Mouse (Mus musculus) embryonic facial prominence, embryonic 11.5 days (tissue): ENCODE data around the gene Has3. TPM values are rescaled to one million over a fixed set of nuclear protein-coding genes. Genes with fewer than 3 reads are reported as not detected.
"Not testable (repeated sequence)": the region's sequence is repeated elsewhere in the genome, so short reads cannot be mapped to it uniquely, and the experiment has no call there.

Source experiments
- ATAC-seq: fragments of 200-750 bp; cut with Nextera tagmentation; replicated peaks from 2 replicates; pipeline ENCODE4 v1.8.0; 2017; ENCODE audit warnings: low read depth; ENCODE audit not compliant: insufficient number of reproducible peaks, low FRiP score, low TSS enrichment
- DNase-seq: peaks from one replicate; pipeline ENCODE4 v3.0.0-alpha.2; 2015; ENCODE audit warnings: low spot score
- H3K27ac ChIP-seq: fragments of 300-500 bp; sonication (generic); replicated peaks from 2 replicates; pipeline ENCODE4 v1.5.1; 2014; ENCODE audit warnings: mild to moderate bottlenecking, low read depth, low read length, control low read depth
- H3K27me3 ChIP-seq: fragments of 300-500 bp; sonication (generic); 2 replicates; pipeline ENCODE4 v1.6.1; 2014; ENCODE audit warnings: mild to moderate bottlenecking, low read length, moderate library complexity, mixed read lengths; ENCODE audit not compliant: control insufficient read depth, insufficient read depth
- H3K36me3 ChIP-seq: fragments of 300-500 bp; sonication (generic); replicated peaks from 2 replicates; pipeline ENCODE4 v1.6.1; 2014; ENCODE audit warnings: low read depth, mild to moderate bottlenecking, low read length, moderate library complexity, mixed read lengths; ENCODE audit not compliant: control insufficient read depth, insufficient read depth
- H3K4me1 ChIP-seq: fragments of 300-500 bp; sonication (generic); 2 replicates; pipeline ENCODE4 v1.6.1; 2014; ENCODE audit warnings: low read length, mixed read lengths; ENCODE audit not compliant: control insufficient read depth, insufficient read depth
- H3K4me2 ChIP-seq: fragments of 300-500 bp; sonication (generic); 2 replicates; pipeline ENCODE4 v1.6.1; 2014; ENCODE audit warnings: low read depth, mild to moderate bottlenecking, control low read depth, low read length, moderate library complexity
- H3K4me3 ChIP-seq: fragments of 300-500 bp; sonication (generic); 2 replicates; pipeline ENCODE4 v1.5.1; 2014; ENCODE audit warnings: low read depth, low read length, control low read depth
- H3K9ac ChIP-seq: fragments of 300-500 bp; sonication (generic); replicated peaks from 2 replicates; pipeline ENCODE4 v1.6.1; 2014; ENCODE audit warnings: mild to moderate bottlenecking, control low read depth, low read length
- H3K9me3 ChIP-seq: fragments of 300-500 bp; sonication (generic); replicated peaks from 2 replicates; pipeline ENCODE4 v1.6.1; 2016; ENCODE audit warnings: mild to moderate bottlenecking, low read length, inconsistent platforms, mixed read lengths; ENCODE audit not compliant: control insufficient read depth
- WGBS: fragments of 180-500 bp; shearing (Covaris S2); extraction: QIAGEN DNeasy Blood & Tissue Kit; methylation state at CpG from one replicate; pipeline ENCODE4 v1.1.7; 2014; 5-methylcytosine and 5-hydroxymethylcytosine counted together
- polyA plus RNA-seq: library from polyadenylated mRNA; unstranded; fragments of >200 nt; fragmentation: Nextera tagmentation; extraction: Ambion mirVana; gene quantifications from 2 replicates; pipeline ENCODE4 v1.2.1, GENCODE M21; 2014

Has3 gene
- polyA plus RNA-seq, 1 experiment from 2014 or later, result 0.31 TPM

DNA sequence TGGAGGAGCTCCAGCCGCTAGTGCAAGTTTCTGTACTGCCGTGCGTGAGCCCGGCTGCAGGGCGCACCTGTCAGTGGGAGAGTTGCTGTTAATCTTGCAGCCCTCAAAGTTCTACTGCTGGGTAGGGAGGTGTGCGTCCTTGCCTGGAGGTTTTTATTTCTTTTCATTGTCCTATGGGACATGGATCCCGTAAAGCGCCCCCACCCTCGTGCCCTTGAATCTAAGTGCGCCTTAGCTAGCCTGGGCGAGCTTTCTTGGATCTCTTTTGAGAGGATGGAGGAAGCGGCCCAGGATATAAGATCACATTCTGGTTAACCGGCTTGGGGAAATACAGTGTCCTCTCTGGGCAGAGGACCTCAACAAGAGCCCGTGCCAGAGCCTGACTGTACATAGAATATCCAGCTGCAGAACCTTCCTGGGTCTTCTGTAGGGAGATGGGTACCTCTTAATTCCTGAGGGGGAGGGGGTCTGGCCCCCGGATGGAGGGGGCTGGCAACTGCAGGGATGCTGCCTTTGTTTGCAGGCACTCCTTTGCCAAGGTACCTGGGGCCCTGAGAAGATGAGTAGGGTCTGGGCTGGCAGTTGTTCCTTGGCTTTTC is 1.4 kb downstream of the Has3 start:
- Histone ChIP-seq H3K9ac (peak overlapping the region; percentile 47), H3K27me3 (peaks cover 12% of the 10 kb centered on the region), H3K27ac (no peak overlapping the region), H3K4me1 (peaks cover 9% of the 10 kb centered on the region), H3K4me3 (peak overlapping the region; percentile 46), H3K9me3 (no peaks in the 10 kb centered on the region), H3K36me3 (no peaks in the 10 kb centered on the region), H3K4me2 (peak overlapping the region; percentile 95)
- WGBS, result 2% methylated on average over 15 of the region's 15 CpGs
- ATAC-seq (peak; percentile 42; the same call in 1 of the 2 replicates), DNase-seq (peak; percentile 42)

DNA sequence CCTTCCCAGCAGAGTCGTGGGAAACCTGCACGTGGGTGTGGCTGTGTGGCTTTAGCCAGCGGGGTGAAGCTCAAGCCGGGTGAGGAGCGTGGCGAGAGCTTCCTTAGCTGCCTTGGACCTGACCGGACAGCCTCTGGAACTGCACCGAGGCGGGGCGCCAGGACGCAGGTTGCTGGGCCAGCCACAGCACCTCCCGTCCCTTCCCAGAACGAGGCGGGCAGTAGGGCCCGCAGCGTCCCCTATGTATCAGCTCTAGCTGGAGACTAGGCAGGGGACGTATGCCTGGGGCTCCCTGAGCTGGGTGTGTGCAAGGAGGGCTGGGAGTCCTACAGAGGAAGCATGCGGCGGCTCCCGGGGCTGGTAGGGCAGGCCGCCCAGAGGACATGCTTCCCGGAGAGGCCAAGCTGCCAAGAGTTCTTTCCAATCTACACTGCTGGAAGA is 1.9 kb downstream of the Has3 start:
- Histone ChIP-seq H3K4me1 (peaks cover 9% of the 10 kb centered on the region), H3K36me3 (no peaks in the 10 kb centered on the region), H3K27ac (no peak overlapping the region), H3K9me3 (no peaks in the 10 kb centered on the region), H3K4me3 (peak overlapping the region; percentile 46; the same call in 1 of the 2 replicates), H3K9ac (peak overlapping the region; percentile 28; the same call in 1 of the 2 replicates), H3K4me2 (peak overlapping the region; percentile 95), H3K27me3 (peaks cover 12% of the 10 kb centered on the region)
- DNase-seq (peak; percentile 67), ATAC-seq (peak; percentile 58; the same call in 1 of the 2 replicates)
- WGBS, result under 1% methylated on average over 22 of the region's 22 CpGs

DNA sequence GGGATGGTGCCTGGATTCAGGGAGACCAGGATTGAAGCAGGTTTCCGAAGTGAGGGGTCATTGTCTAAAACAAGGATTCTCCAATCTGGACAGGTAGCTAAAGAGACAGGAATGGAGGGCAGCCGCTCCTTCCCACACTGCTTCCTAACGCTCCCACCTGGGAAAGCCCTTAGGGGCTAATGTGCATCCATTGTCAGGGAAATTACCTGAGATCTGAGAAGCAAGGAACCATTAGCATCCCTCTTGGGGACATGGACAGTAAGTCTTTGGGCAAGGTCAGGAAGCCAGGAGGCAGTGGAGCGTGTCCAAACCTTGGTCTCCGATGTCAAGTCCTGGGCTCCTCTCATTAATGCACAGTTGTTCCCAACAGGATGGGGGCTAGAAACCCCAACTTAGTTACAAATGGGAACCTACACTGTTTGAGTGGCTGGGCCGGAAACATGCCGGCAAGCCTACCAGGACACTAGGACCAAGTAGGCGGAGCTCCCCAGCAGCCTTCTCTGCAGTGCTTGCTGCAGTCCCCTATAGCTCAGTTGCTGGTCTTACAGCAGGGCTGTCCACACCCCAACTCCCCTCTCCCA is 2.5 kb downstream of the Has3 start:
- no peak overlapping the region for H3K27ac ChIP-seq
- H3K4me3 ChIP-seq, result peak overlapping the region; percentile 46; the same call in 1 of the 2 replicates
- H3K9me3 ChIP-seq, result no peaks in the 10 kb centered on the region
- peak overlapping the region; percentile 18; the same call in 1 of the 2 replicates for H3K9ac ChIP-seq
- WGBS, result 9% methylated on average over 8 of the region's 8 CpGs
- peaks cover 9% of the 10 kb centered on the region for H3K4me1 ChIP-seq
- DNase-seq (no peak), ATAC-seq (no peak)
- peak overlapping the region; percentile 95; the same call in 1 of the 2 replicates for H3K4me2 ChIP-seq
- no peaks in the 10 kb centered on the region for H3K36me3 ChIP-seq
- peaks cover 12% of the 10 kb centered on the region for H3K27me3 ChIP-seq

DNA sequence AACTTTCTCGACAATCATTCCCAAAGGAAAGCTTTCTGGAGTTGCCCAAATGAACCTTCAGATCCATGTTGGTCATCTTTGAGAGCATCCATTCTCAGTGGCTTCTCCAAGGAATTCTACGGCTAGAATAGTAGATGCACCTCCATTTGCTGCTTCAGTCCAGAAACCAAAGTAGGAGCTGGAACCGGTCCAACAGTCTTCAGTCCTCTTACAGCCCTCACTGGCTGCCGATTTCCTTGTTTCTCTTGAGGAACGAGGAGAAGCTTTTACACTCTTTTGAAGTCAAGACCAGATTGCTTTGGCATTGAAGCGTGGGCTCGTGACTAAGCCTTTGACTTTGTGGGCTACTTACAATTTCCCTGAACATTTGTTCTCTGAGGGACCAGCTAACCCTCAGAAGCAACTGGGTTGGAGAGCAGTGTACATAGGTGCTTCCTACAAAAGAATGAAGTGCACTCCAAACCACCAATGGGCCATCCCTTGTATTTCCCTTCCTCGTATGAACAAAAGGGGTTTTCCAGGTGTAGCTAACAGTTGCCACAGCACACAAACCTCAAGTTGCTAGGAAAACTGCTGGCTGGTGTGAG is 10.2 kb downstream of the Has3 start:
- H3K4me3 ChIP-seq, result no peak overlapping the region
- no peaks in the 10 kb centered on the region for H3K27me3 ChIP-seq
- DNase-seq (no peak), ATAC-seq (no peak)
- H3K4me2 ChIP-seq, result no peak overlapping the region
- no peaks in the 10 kb centered on the region for H3K4me1 ChIP-seq
- no peaks in the 10 kb centered on the region for H3K9me3 ChIP-seq
- no peak overlapping the region for H3K27ac ChIP-seq
- no peak overlapping the region for H3K9ac ChIP-seq
- 94% methylated on average over 8 of the region's 8 CpGs for WGBS
- H3K36me3 ChIP-seq, result peaks cover 3% of the 10 kb centered on the region

DNA sequence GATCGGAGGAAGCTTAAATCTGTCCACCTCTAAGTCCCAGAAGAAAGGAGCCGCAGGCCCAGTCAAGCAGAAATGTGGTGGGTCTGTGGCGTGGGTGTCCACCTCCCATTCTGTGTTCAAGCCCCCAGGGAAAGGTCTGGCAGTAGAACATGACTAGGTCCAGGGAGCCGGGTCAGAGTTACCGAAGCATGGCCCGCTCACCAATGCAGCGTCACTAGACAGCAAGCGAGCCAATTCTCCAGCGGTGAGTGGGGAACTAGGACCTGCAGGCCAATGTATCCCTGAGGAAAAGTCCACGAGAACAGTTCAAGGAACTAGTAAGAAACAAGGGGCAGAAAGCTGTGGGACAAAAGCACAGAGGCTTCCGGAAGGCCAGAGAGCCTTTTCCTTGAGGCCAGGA is 14.1 kb downstream of the Has3 start:
- DNase-seq, H3K4me2 ChIP-seq, H3K9me3 ChIP-seq, H3K27me3 ChIP-seq, H3K4me3 ChIP-seq, H3K9ac ChIP-seq, H3K4me1 ChIP-seq, H3K27ac ChIP-seq, ATAC-seq: not testable (repeated sequence)
- H3K36me3 ChIP-seq, result peaks cover 14% of the 10 kb centered on the region
- 95% methylated on average over 10 of the region's 11 CpGs for WGBS

GRCm38 (mm10) chr8:106884826-106885400 is 14.9 kb downstream of the Has3 start:
- not testable (repeated sequence) for H3K4me3 ChIP-seq, ATAC-seq, H3K27ac ChIP-seq, H3K4me1 ChIP-seq, H3K9ac ChIP-seq, H3K4me2 ChIP-seq, H3K9me3 ChIP-seq, DNase-seq, H3K27me3 ChIP-seq
- 91% methylated on average over 4 of the region's 4 CpGs for WGBS
- peaks cover 14% of the 10 kb centered on the region for H3K36me3 ChIP-seq

DNA sequence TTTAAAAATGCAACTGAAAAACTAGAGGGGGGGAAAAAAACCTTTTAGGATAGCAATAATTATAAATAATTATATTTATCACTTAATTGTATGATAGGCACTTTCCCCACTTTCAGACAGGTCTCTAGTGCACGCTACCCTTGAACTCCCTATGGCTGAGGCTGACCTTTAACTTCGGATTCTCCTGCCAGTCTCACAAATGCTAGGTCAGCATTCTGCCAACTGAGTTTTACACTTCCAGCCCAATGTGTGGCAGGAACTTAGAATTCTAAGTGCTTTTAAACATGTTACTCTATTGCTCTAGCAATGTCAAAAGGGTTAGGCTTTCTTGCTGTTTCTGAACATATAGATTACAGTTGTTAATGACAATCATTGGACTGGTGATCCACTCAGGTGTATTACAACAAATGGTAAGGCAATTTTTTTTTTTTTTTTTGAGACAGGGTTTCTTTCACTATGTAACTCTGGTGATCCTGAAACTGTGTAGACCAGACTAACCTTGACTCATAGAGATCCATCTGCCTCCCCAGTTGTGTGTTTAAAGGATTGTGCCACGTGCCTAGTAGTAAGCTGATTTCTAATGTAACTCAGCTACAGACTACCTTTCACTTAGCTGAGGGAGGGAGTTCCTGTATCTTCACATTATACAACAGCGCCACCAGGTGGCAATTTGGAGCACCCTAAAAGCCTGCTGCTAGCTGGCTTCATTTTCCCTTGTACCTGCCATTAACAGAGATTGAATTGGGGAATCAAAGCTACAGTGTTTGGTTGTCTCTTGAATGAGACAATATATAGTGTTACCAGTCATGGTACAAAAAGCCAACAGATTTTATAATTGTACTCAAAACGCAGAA is 17.5 kb downstream of the Has3 start:
- DNase-seq (peak; percentile 87), ATAC-seq (no peak)
- Histone ChIP-seq H3K27ac (no peak overlapping the region), H3K9me3 (no peaks in the 10 kb centered on the region), H3K36me3 (peaks cover 14% of the 10 kb centered on the region), H3K9ac (no peak overlapping the region), H3K4me2 (no peak overlapping the region), H3K4me1 (no peaks in the 10 kb centered on the region), H3K4me3 (no peak overlapping the region), H3K27me3 (no peaks in the 10 kb centered on the region)
- WGBS, result 53% methylated on average over 5 of the region's 5 CpGs
